Mouse (Mus musculus) embryo, embryonic 10 days (tissue): ENCODE data around the gene Sash3.
A peak's percentile ranks its signal among the peaks of the same experiment; 100 is the strongest.

Experiments used
- DNase-seq: peaks from one replicate; pipeline ENCODE4 v3.0.0-alpha.2; 2015; ENCODE audit warnings: low spot score

The Sash3 gene

GRCm38 (mm10) chrX:48140286-48140877 is 5.9 kb upstream of the Sash3 start:
- DNase-seq: no peak

GRCm38 (mm10) chrX:48141481-48141880 is 4.8 kb upstream of the Sash3 start:
- no peak for DNase-seq

- DNase-seq: peak; percentile 5
These were observed 2.6 kb upstream of the Sash3 start for GRCm38 (mm10) chrX:48143415-48144335.

- no peak for DNase-seq
These were observed 990 bp downstream of the Sash3 start for GRCm38 (mm10) chrX:48147226-48147625.

- no peak for DNase-seq
These were observed 1.5 kb downstream of the Sash3 start for GRCm38 (mm10) chrX:48147741-48148186.

GRCm38 (mm10) chrX:48152106-48152505 is 5.9 kb downstream of the Sash3 start:
- DNase-seq: no peak

GRCm38 (mm10) chrX:48153414-48153813 is 7.2 kb downstream of the Sash3 start:
- no peak for DNase-seq

- no peak for DNase-seq
These were observed 7.7 kb downstream of the Sash3 start for GRCm38 (mm10) chrX:48153949-48154348.

GRCm38 (mm10) chrX:48155489-48155888 is 9.3 kb downstream of the Sash3 start:
- DNase-seq: no peak

- DNase-seq: no peak
These were observed 11.2 kb downstream of the Sash3 start for GRCm38 (mm10) chrX:48157396-48157795.

- DNase-seq: no peak
These were observed 12.1 kb downstream of the Sash3 start for GRCm38 (mm10) chrX:48158229-48158919.

- DNase-seq: peak; percentile 14
These were observed 23.7 kb downstream of the Sash3 start for GRCm38 (mm10) chrX:48169892-48170291.

GRCm38 (mm10) chrX:48170368-48170767 is 24.1 kb downstream of the Sash3 start:
- no peak for DNase-seq

GRCm38 (mm10) chrX:48181844-48182243 is 35.6 kb downstream of the Sash3 start:
- no peak for DNase-seq

- no peak for DNase-seq
These were observed 38.5 kb downstream of the Sash3 start for GRCm38 (mm10) chrX:48184703-48185102.

- DNase-seq: no peak
These were observed 45.0 kb downstream of the Sash3 start for GRCm38 (mm10) chrX:48191261-48191660.

GRCm38 (mm10) chrX:48193235-48194152 is 47.3 kb downstream of the Sash3 start:
- DNase-seq: no peak

- no peak for DNase-seq
These were observed 51.6 kb downstream of the Sash3 start for GRCm38 (mm10) chrX:48197856-48198255.

- DNase-seq: no peak
These were observed 52.8 kb downstream of the Sash3 start for GRCm38 (mm10) chrX:48199026-48199425.

- no peak for DNase-seq
These were observed 54.5 kb downstream of the Sash3 start for GRCm38 (mm10) chrX:48200699-48201098.

- no peak for DNase-seq
These were observed 55.7 kb downstream of the Sash3 start for GRCm38 (mm10) chrX:48201973-48202372.

GRCm38 (mm10) chrX:48202436-48202835 is 56.2 kb downstream of the Sash3 start:
- no peak for DNase-seq
